Mouse (Mus musculus) liver, postnatal 0 days (tissue): Measurements from ENCODE around the gene Tshz2. TPM values are rescaled to one million over a fixed set of nuclear protein-coding genes. Genes with fewer than 3 reads are reported as not detected.

Source experiments
- ATAC-seq: fragments of 200-750 bp; cut with Nextera tagmentation; 2 replicates; pipeline ENCODE4 v1.8.0; 2017; ENCODE audit warnings: mild to moderate bottlenecking, moderate library complexity
- DNase-seq: peaks from one replicate; pipeline ENCODE4 v3.0.0-alpha.2; 2016
- H3K27ac ChIP-seq: fragments of 300-500 bp; sonication (generic); 2 replicates; pipeline ENCODE4 v1.5.1; 2014; ENCODE audit warnings: antibody characterized with exemption, moderate library complexity, mild to moderate bottlenecking, low read depth
- H3K27me3 ChIP-seq: fragments of 300-500 bp; sonication (generic); 2 replicates; pipeline ENCODE4 v1.6.1; 2014; ENCODE audit warnings: low read length, control low read depth, mixed read lengths; ENCODE audit not compliant: insufficient read depth
- H3K36me3 ChIP-seq: fragments of 300-500 bp; sonication (generic); replicated peaks from 2 replicates; pipeline ENCODE4 v1.6.1; 2014; ENCODE audit warnings: mild to moderate bottlenecking, control low read depth, low read length, moderate library complexity, mixed read lengths; ENCODE audit not compliant: insufficient read depth
- H3K4me1 ChIP-seq: fragments of 300-500 bp; sonication (generic); 2 replicates; pipeline ENCODE4 v1.6.1; 2014; ENCODE audit warnings: antibody characterized with exemption, mild to moderate bottlenecking, control low read depth; ENCODE audit not compliant: insufficient read depth
- H3K4me2 ChIP-seq: fragments of 300-500 bp; sonication (generic); 2 replicates; pipeline ENCODE4 v1.6.1; 2014; ENCODE audit warnings: low read depth, mild to moderate bottlenecking, low read length, moderate library complexity, mixed read lengths
- H3K4me3 ChIP-seq: fragments of 300-500 bp; sonication (generic); 2 replicates; pipeline ENCODE4 v1.5.1; 2014; ENCODE audit warnings: low read depth, low read length
- H3K9ac ChIP-seq: fragments of 300-500 bp; sonication (generic); replicated peaks from 2 replicates; pipeline ENCODE4 v1.6.1; 2014; ENCODE audit warnings: mild to moderate bottlenecking, moderate library complexity
- H3K9me3 ChIP-seq: fragments of 300-500 bp; sonication (generic); 2 replicates; pipeline ENCODE4 v1.6.1; 2016; ENCODE audit warnings: mild to moderate bottlenecking, control low read depth, low read length, mixed read lengths
- CTCF ChIP-seq: sonication (generic); IDR thresholded peaks from 2 replicates; pipeline ENCODE4 v1.5.1; 2016; ENCODE audit warnings: antibody characterized with exemption, low read depth
- EP300 ChIP-seq: IDR thresholded peaks from 2 replicates; pipeline ENCODE4 v1.6.1; 2016; ENCODE audit warnings: antibody characterized with exemption, low read depth, mild to moderate bottlenecking
- WGBS: fragments of 180-500 bp; shearing (Covaris S2); extraction: QIAGEN DNeasy Blood & Tissue Kit; methylation state at CpG from one replicate; pipeline ENCODE4 v1.1.7; 2014; ENCODE audit not compliant: insufficient replicate concordance; 5-methylcytosine and 5-hydroxymethylcytosine counted together
- polyA plus RNA-seq: library from polyadenylated mRNA; unstranded; fragments of >200 nt; fragmentation: Nextera tagmentation; extraction: Ambion mirVana; gene quantifications from 2 replicates; pipeline ENCODE4 v1.2.1, GENCODE M21; 2015

The Tshz2 gene
- polyA plus RNA-seq, 1 experiment from 2014 or later: 1.5 TPM

- no peak overlapping the region for H3K4me3 ChIP-seq
- no peak overlapping the region for H3K9ac ChIP-seq
- no peaks in the 10 kb centered on the region for H3K36me3 ChIP-seq
- H3K4me1 ChIP-seq: no peaks in the 10 kb centered on the region
- H3K27ac ChIP-seq: no peak overlapping the region
- TF ChIP-seq CTCF: no peak
- no peak for TF ChIP-seq EP300
- no peak for DNase-seq
- WGBS: 77% methylated on average over 10 of the region's 10 CpGs
- ATAC-seq: no peak
- no peaks in the 10 kb centered on the region for H3K27me3 ChIP-seq
- no peaks in the 10 kb centered on the region for H3K9me3 ChIP-seq
- H3K4me2 ChIP-seq: no peak overlapping the region
Measured at GRCm38 (mm10) chr2:169814757-169815156, 181.9 kb downstream of the Tshz2 start.

GRCm38 (mm10) chr2:169821021-169821441, 188.2 kb downstream of the Tshz2 start:
- H3K27ac ChIP-seq: no peak overlapping the region

GRCm38 (mm10) chr2:169825908-169826307, 193.1 kb downstream of the Tshz2 start:
- H3K27me3 ChIP-seq: no peaks in the 10 kb centered on the region
- 81% methylated on average over 12 of the region's 12 CpGs for WGBS
- no peak overlapping the region for H3K4me3 ChIP-seq
- no peak overlapping the region for H3K27ac ChIP-seq
- no peak overlapping the region for H3K4me2 ChIP-seq
- H3K36me3 ChIP-seq: no peaks in the 10 kb centered on the region
- no peak for TF ChIP-seq EP300
- TF ChIP-seq CTCF: no peak
- no peak overlapping the region for H3K9ac ChIP-seq
- DNase-seq (no peak), ATAC-seq (no peak)
- H3K4me1 ChIP-seq: no peaks in the 10 kb centered on the region
- no peaks in the 10 kb centered on the region for H3K9me3 ChIP-seq

More at GRCm38 (mm10) chr2:169821021-169821441, 188.2 kb downstream of the Tshz2 start:
- H3K4me3 ChIP-seq: no peak overlapping the region
- DNase-seq: no peak
- TF ChIP-seq EP300 (no peak), CTCF (no peak)
- no peak overlapping the region for H3K9ac ChIP-seq
- no peak overlapping the region for H3K4me2 ChIP-seq
- H3K36me3 ChIP-seq: no peaks in the 10 kb centered on the region
- no peaks in the 10 kb centered on the region for H3K27me3 ChIP-seq
- WGBS: 75% methylated on average over 9 of the region's 9 CpGs
- no peaks in the 10 kb centered on the region for H3K4me1 ChIP-seq
- H3K9me3 ChIP-seq: no peaks in the 10 kb centered on the region
- no peak for ATAC-seq

GRCm38 (mm10) chr2:169826316-169826715, 193.5 kb downstream of the Tshz2 start:
- DNase-seq (no peak), ATAC-seq (no peak)
- Histone ChIP-seq H3K4me1 (no peaks in the 10 kb centered on the region), H3K4me3 (no peak overlapping the region), H3K27ac (no peak overlapping the region), H3K9me3 (no peaks in the 10 kb centered on the region), H3K9ac (no peak overlapping the region), H3K36me3 (no peaks in the 10 kb centered on the region), H3K4me2 (no peak overlapping the region), H3K27me3 (no peaks in the 10 kb centered on the region)
- no peak for TF ChIP-seq CTCF
- TF ChIP-seq EP300: no peak
- WGBS: 70% methylated on average over 15 of the region's 15 CpGs

- Histone ChIP-seq H3K27ac (no peak overlapping the region), H3K9me3 (no peaks in the 10 kb centered on the region), H3K9ac (no peak overlapping the region), H3K27me3 (no peaks in the 10 kb centered on the region), H3K4me1 (no peaks in the 10 kb centered on the region), H3K4me3 (no peak overlapping the region), H3K4me2 (no peak overlapping the region), H3K36me3 (no peaks in the 10 kb centered on the region)
- no peak for ATAC-seq
- DNase-seq: no peak
- no peak for TF ChIP-seq EP300
- TF ChIP-seq CTCF: no peak
- whole genome bisulfite sequencing: 73% methylated on average over 8 of the region's 8 CpGs
Measured at GRCm38 (mm10) chr2:169826833-169827232, 194.0 kb downstream of the Tshz2 start.

GRCm38 (mm10) chr2:169832184-169832583, 199.4 kb downstream of the Tshz2 start:
- no peaks in the 10 kb centered on the region for H3K27me3 ChIP-seq
- no peak overlapping the region for H3K9ac ChIP-seq
- DNase-seq: no peak
- H3K4me3 ChIP-seq: no peak overlapping the region
- no peak overlapping the region for H3K4me2 ChIP-seq
- TF ChIP-seq EP300: no peak
- no peak for TF ChIP-seq CTCF
- 74% methylated on average over 12 of the region's 12 CpGs for whole genome bisulfite sequencing
- ATAC-seq: no peak
- H3K36me3 ChIP-seq: no peaks in the 10 kb centered on the region
- H3K9me3 ChIP-seq: no peaks in the 10 kb centered on the region
- no peaks in the 10 kb centered on the region for H3K4me1 ChIP-seq
- no peak overlapping the region for H3K27ac ChIP-seq

- TF ChIP-seq EP300: no peak
- no peak for TF ChIP-seq CTCF
- DNase-seq (no peak), ATAC-seq (no peak)
- no peak overlapping the region for H3K27ac ChIP-seq
- H3K9ac ChIP-seq: no peak overlapping the region
- no peaks in the 10 kb centered on the region for H3K27me3 ChIP-seq
- H3K9me3 ChIP-seq: no peaks in the 10 kb centered on the region
- H3K4me1 ChIP-seq: no peaks in the 10 kb centered on the region
- H3K4me3 ChIP-seq: no peak overlapping the region
- no peaks in the 10 kb centered on the region for H3K36me3 ChIP-seq
- H3K4me2 ChIP-seq: no peak overlapping the region
- WGBS: 67% methylated on average over 9 of the region's 9 CpGs
Measured at GRCm38 (mm10) chr2:169833638-169834037, 200.8 kb downstream of the Tshz2 start.
